Mouse (Mus musculus) heart, postnatal 0 days (tissue): ENCODE results near the gene Tert. TPM values are rescaled to one million over a fixed set of nuclear protein-coding genes. Genes with fewer than 3 reads are reported as not detected.

ENCODE experiments used
- ATAC-seq: fragments of 200-750 bp; cut with Nextera tagmentation; 2 replicates; pipeline ENCODE4 v1.8.0; 2017; ENCODE audit warnings: low read depth, moderate number of reproducible peaks, moderate library complexity; ENCODE audit not compliant: insufficient read depth
- DNase-seq: peaks from one replicate; pipeline ENCODE4 v3.0.0-alpha.2; 2016; ENCODE audit warnings: low spot score
- H3K27ac ChIP-seq: fragments of 300-500 bp; sonication (generic); 2 replicates; pipeline ENCODE4 v1.5.1; 2014; ENCODE audit warnings: low read depth, mild to moderate bottlenecking
- H3K27me3 ChIP-seq: fragments of 300-500 bp; sonication (generic); 2 replicates; pipeline ENCODE4 v1.6.1; 2014; ENCODE audit warnings: low read length, mixed read lengths; ENCODE audit not compliant: control insufficient read depth, insufficient read depth
- H3K36me3 ChIP-seq: fragments of 300-500 bp; sonication (generic); replicated peaks from 2 replicates; pipeline ENCODE4 v1.6.1; 2014; ENCODE audit warnings: low read length, mixed read lengths; ENCODE audit not compliant: control insufficient read depth, insufficient read depth
- H3K4me1 ChIP-seq: fragments of 300-500 bp; sonication (generic); 2 replicates; pipeline ENCODE4 v1.6.1; 2014; ENCODE audit warnings: antibody characterized with exemption; ENCODE audit not compliant: control insufficient read depth, insufficient read depth
- H3K4me2 ChIP-seq: fragments of 300-500 bp; sonication (generic); 2 replicates; pipeline ENCODE4 v1.6.1; 2014; ENCODE audit warnings: low read depth, mild to moderate bottlenecking, low read length, moderate library complexity
- H3K4me3 ChIP-seq: fragments of 300-500 bp; sonication (generic); 2 replicates; pipeline ENCODE4 v1.5.1; 2014; ENCODE audit warnings: low read depth, low read length
- H3K9ac ChIP-seq: fragments of 300-500 bp; sonication (generic); replicated peaks from 2 replicates; pipeline ENCODE4 v1.6.1; 2014; ENCODE audit warnings: low read depth, low read length, mixed read lengths
- H3K9me3 ChIP-seq: fragments of 300-500 bp; sonication (generic); replicated peaks from 2 replicates; pipeline ENCODE4 v1.6.1; 2016; ENCODE audit warnings: low read length; ENCODE audit not compliant: control insufficient read depth
- CTCF ChIP-seq: IDR thresholded peaks from 2 replicates; pipeline ENCODE4 v1.5.1; 2016; ENCODE audit warnings: antibody characterized with exemption, control low read depth, low read depth
- EP300 ChIP-seq: IDR thresholded peaks from 2 replicates; pipeline ENCODE4 v1.6.1; 2016; ENCODE audit warnings: antibody characterized with exemption, low read depth
- WGBS: fragments of 180-500 bp; shearing (Covaris S2); extraction: QIAGEN DNeasy Blood & Tissue Kit; methylation state at CpG from one replicate; pipeline ENCODE4 v1.1.7; 2014; 5-methylcytosine and 5-hydroxymethylcytosine counted together
- polyA plus RNA-seq: library from polyadenylated mRNA; unstranded; fragments of >200 nt; fragmentation: Nextera tagmentation; extraction: Ambion mirVana; gene quantifications from 2 replicates; pipeline ENCODE4 v1.2.1, GENCODE M21; 2015
- total RNA-seq: library from RNA; depleted of rRNA; stranded (reverse); fragments of >200 nt; gene quantifications from 2 replicates; pipeline ENCODE4 v1.2.3, GENCODE M21; 2014; ENCODE audit warnings: low replicate concordance; rRNA removed

Gene Tert
- total RNA-seq: 2.8 and 3.5 TPM in 2 replicates
- polyA plus RNA-seq: 0.32 and 0.48 TPM in 2 replicates

GRCm38 (mm10) chr13:73626745-73627549 is at the start of gene Tert:
Gene Tert (plus strand): TSS chr13:73626911.
- peak within 1 kb of the TSS; percentile 11; the same call in 1 of the 2 replicates for H3K9ac ChIP-seq
- peak; percentile 36; the same call in 1 of the 2 replicates for ATAC-seq
- 12% methylated on average over 47 of the region's 47 CpGs for WGBS
- H3K4me3 ChIP-seq: peak within 1 kb of the TSS; percentile 46
- peaks cover 8% of the 10 kb centered on the region for H3K4me1 ChIP-seq
- H3K9me3 ChIP-seq: no peaks in the 10 kb centered on the region
- TF ChIP-seq CTCF: peak; percentile 29; the same call in 1 of the 2 replicates
- TF ChIP-seq EP300: no peak
- H3K4me2 ChIP-seq: peak within 1 kb of the TSS; percentile 79
- H3K36me3 ChIP-seq: peaks cover 9% of the 10 kb centered on the region; the same call in 1 of the 2 replicates
- H3K27ac ChIP-seq: no peak within 1 kb of the TSS
- DNase-seq: peak; percentile 30
- 0 out of 2 replicates have a peak, but pooled peaks cover 5% of the 10 kb centered on the region for H3K27me3 ChIP-seq

- no peaks in the 10 kb centered on the region for H3K36me3 ChIP-seq
- H3K4me2 ChIP-seq: no peak overlapping the region
- H3K27me3 ChIP-seq: no peaks in the 10 kb centered on the region
- no peaks in the 10 kb centered on the region for H3K4me1 ChIP-seq
- DNase-seq: no peak
- WGBS: 53% methylated on average over 2 of the region's 2 CpGs
- no peak overlapping the region for H3K4me3 ChIP-seq
- H3K9ac ChIP-seq: no peak overlapping the region
- TF ChIP-seq CTCF (no peak), EP300 (no peak)
- H3K27ac ChIP-seq: no peak overlapping the region
- no peaks in the 10 kb centered on the region for H3K9me3 ChIP-seq
- no peak for ATAC-seq
These were observed 49.4 kb upstream of the Tert start for GRCm38 (mm10) chr13:73577277-73577676.

- Histone ChIP-seq H3K36me3 (no peaks in the 10 kb centered on the region), H3K4me2 (no peak overlapping the region), H3K9ac (no peak overlapping the region), H3K27me3 (0 out of 2 replicates have a peak, but pooled peaks cover 5% of the 10 kb centered on the region), H3K4me1 (no peaks in the 10 kb centered on the region), H3K4me3 (no peak overlapping the region), H3K27ac (no peak overlapping the region), H3K9me3 (no peaks in the 10 kb centered on the region)
- ATAC-seq (no peak), DNase-seq (no peak)
- TF ChIP-seq EP300 (no peak), CTCF (no peak)
- WGBS: 73% methylated on average over 3 of the region's 3 CpGs
These were observed 35.2 kb upstream of the Tert start for GRCm38 (mm10) chr13:73591488-73591887.

- Histone ChIP-seq H3K27me3 (0 out of 2 replicates have a peak, but pooled peaks cover 5% of the 10 kb centered on the region), H3K36me3 (no peaks in the 10 kb centered on the region), H3K4me3 (no peak overlapping the region), H3K4me1 (no peaks in the 10 kb centered on the region), H3K4me2 (no peak overlapping the region), H3K9me3 (no peaks in the 10 kb centered on the region), H3K9ac (no peak overlapping the region), H3K27ac (no peak overlapping the region)
- ATAC-seq: no peak
- TF ChIP-seq CTCF (no peak), EP300 (no peak)
- no peak for DNase-seq
- 40% methylated on average over 2 of the region's 2 CpGs for WGBS
These were observed 34.2 kb upstream of the Tert start for GRCm38 (mm10) chr13:73592546-73592945.

- no peak for DNase-seq
- Histone ChIP-seq H3K36me3 (no peaks in the 10 kb centered on the region), H3K9ac (no peak overlapping the region), H3K27ac (no peak overlapping the region), H3K4me2 (no peak overlapping the region), H3K27me3 (0 out of 2 replicates have a peak, but pooled peaks cover 7% of the 10 kb centered on the region), H3K9me3 (no peaks in the 10 kb centered on the region), H3K4me1 (no peaks in the 10 kb centered on the region), H3K4me3 (no peak overlapping the region)
- TF ChIP-seq CTCF (no peak), EP300 (no peak)
- 59% methylated on average over 4 of the region's 4 CpGs for WGBS
- ATAC-seq: no peak
These were observed 30.4 kb upstream of the Tert start for GRCm38 (mm10) chr13:73596276-73596675.
